In genomic region chr5:37320174-37320573, GRCm38 (mm10) we compare ENCODE assay signal across 22 mouse cellular contexts. TPM values are rescaled to one million over a fixed set of nuclear protein-coding genes. Genes with fewer than 3 reads are reported as not detected.
A peak's percentile ranks its signal among the peaks of the same experiment; 100 is the strongest.
DNase-seq lines count a peak whose midpoint lies in the region; ATAC-seq lines count a peak whose summit lies in the region.
"Had no signal": no experiment of that assay in that cellular context is flagged by ENCODE, and none has a peak within 500 bp of the region (broad histone marks: within the 10 kb centered on the region; RNA-seq: fewer than 3 reads in every experiment).

No protein-coding gene starts in this region.

- ATAC-seq in granulocyte monocyte progenitor cell, adult 5-6 weeks (replicated peaks; ENCODE audit: poor library complexity, severe bottlenecking): no peak
- ATAC-seq: forebrain, embryonic 14.5 days; hindbrain, postnatal 0 days; intestine, postnatal 0 days; liver, embryonic 12.5 days had no signal

- peak; percentile 32 to 45 for DNase-seq in left cerebral cortex, adult 18-20 months (ENCODE audit: low spot score in 2 of 2)
- no peak for DNase-seq in left cerebral cortex, postnatal 4 days
- DNase-seq in frontal cortex, postnatal 14 days (ENCODE audit: low spot score in 2 of 2): peak; percentile 22 to 26
- DNase-seq in layer of hippocampus, adult 9-10 months (ENCODE audit: low spot score): peak; percentile 25
- peak; percentile 19 for DNase-seq in right cerebral cortex, postnatal 25 days
- no peak for DNase-seq in kidney, postnatal 36 days
- DNase-seq: adrenal gland, postnatal 10 days; cerebellum, adult 8-10 months; cerebellum, postnatal 36 days; gastrocnemius, adult 2 months; heart, postnatal 14 days; kidney, postnatal 4 days; lung, adult 18-20 months; lung, postnatal 14 days; spleen, adult 18-20 months had no signal

- intact Hi-C loops in left cerebral cortex, postnatal 4 days (cut with DNase I): no loop called here

RNA-seq across cellular contexts. Expression of gene Evc, which starts 16.5 kb away (rescaled TPM):
- 10 to 100 TPM in 1 of 2 experiments, 1 to 10 TPM in 1; 9.5 to 10.7 TPM for total RNA-seq in left cerebral cortex, adult 18-20 months (2021)
- 1 to 10 TPM; 6.6 to 7.9 TPM for total RNA-seq in left cerebral cortex, postnatal 4 days (2021)
- total RNA-seq in granulocyte monocyte progenitor cell, adult 5-6 weeks (2014; fragmentation: Nextera tagmentation): not detected in 2 replicates
- total RNA-seq in granulocyte monocyte progenitor cell, adult 5-6 weeks (2017): not detected in 2 replicates
- total RNA-seq: megakaryocyte, adult 5-6 weeks; MEL had no signal

RNA-seq across cellular contexts. Expression of gene Evc2, which starts 18.1 kb away (rescaled TPM):
- total RNA-seq in left cerebral cortex, adult 18-20 months (2021): 10 to 100 TPM; 15.8 to 17.5 TPM
- 1 to 10 TPM; 4.2 TPM for total RNA-seq in left cerebral cortex, postnatal 4 days (2021)
- total RNA-seq in granulocyte monocyte progenitor cell, adult 5-6 weeks (2014; fragmentation: Nextera tagmentation): not detected in 2 replicates
- 0.22 TPM in 1 of 2 replicates, not detected in the other for total RNA-seq in granulocyte monocyte progenitor cell, adult 5-6 weeks (2017)
- total RNA-seq: megakaryocyte, adult 5-6 weeks; MEL had no signal

Comparison
In these comparisons a context has a peak if more than half of its experiments do, and no peak if none do; other contexts are left out.
1. DNase-seq: peak in left cerebral cortex, adult 18-20 months (2 of 2), frontal cortex, postnatal 14 days (2 of 2), layer of hippocampus, adult 9-10 months (single experiment) and right cerebral cortex, postnatal 25 days (single experiment); none in left cerebral cortex, postnatal 4 days (single experiment) and kidney, postnatal 36 days (0 of 2).
2. RNA of gene Evc, which starts 16.5 kb away (total RNA-seq): 9.5 to 10.7 TPM in left cerebral cortex, adult 18-20 months and 6.6 to 7.9 TPM in left cerebral cortex, postnatal 4 days; not detected in granulocyte monocyte progenitor cell, adult 5-6 weeks; every median in the first group is over 4 times any median in the second.
3. RNA of gene Evc2, which starts 18.1 kb away (total RNA-seq): 15.8 to 17.5 TPM in left cerebral cortex, adult 18-20 months and 4.2 TPM in left cerebral cortex, postnatal 4 days; 0.22 TPM in granulocyte monocyte progenitor cell, adult 5-6 weeks; every median in the first group is over 4 times any median in the second.